Mouse (Mus musculus) neural tube, embryonic 13.5 days (tissue): ENCODE measurements around the gene 1700047I17Rik2. TPM values are rescaled to one million over a fixed set of nuclear protein-coding genes. Genes with fewer than 3 reads are reported as not detected.
"Not testable (repeated sequence)": the region's sequence is repeated elsewhere in the genome, so short reads cannot be mapped to it uniquely, and the experiment has no call there.

Experiments
- ATAC-seq: fragments of 200-750 bp; cut with Nextera tagmentation; 2 replicates; pipeline ENCODE4 v1.8.0; 2017; ENCODE audit warnings: low read depth, mild to moderate bottlenecking, moderate TSS enrichment, moderate library complexity
- H3K27ac ChIP-seq: fragments of 300-500 bp; sonication (generic); replicated peaks from 2 replicates; pipeline ENCODE4 v1.5.1; 2015; ENCODE audit warnings: moderate library complexity, mild to moderate bottlenecking, inconsistent platforms
- H3K27me3 ChIP-seq: fragments of 300-500 bp; sonication (generic); 2 replicates; pipeline ENCODE4 v1.6.1; 2015; ENCODE audit warnings: mild to moderate bottlenecking, inconsistent platforms
- H3K36me3 ChIP-seq: fragments of 300-500 bp; sonication (generic); 2 replicates; pipeline ENCODE4 v1.6.1; 2015; ENCODE audit warnings: mild to moderate bottlenecking, inconsistent platforms
- H3K4me1 ChIP-seq: fragments of 300-500 bp; sonication (generic); replicated peaks from 2 replicates; pipeline ENCODE4 v1.6.1; 2015; ENCODE audit warnings: inconsistent platforms
- H3K4me2 ChIP-seq: fragments of 300-500 bp; sonication (generic); 2 replicates; pipeline ENCODE4 v1.6.1; 2015; ENCODE audit warnings: inconsistent platforms, mild to moderate bottlenecking, moderate library complexity
- H3K4me3 ChIP-seq: fragments of 300-500 bp; sonication (generic); 2 replicates; pipeline ENCODE4 v1.5.1; 2015; ENCODE audit warnings: mild to moderate bottlenecking, inconsistent platforms
- H3K9ac ChIP-seq: fragments of 300-500 bp; sonication (generic); 2 replicates; pipeline ENCODE4 v1.6.1; 2015; ENCODE audit warnings: moderate library complexity, mild to moderate bottlenecking, inconsistent platforms
- H3K9me3 ChIP-seq: fragments of 300-500 bp; sonication (generic); 2 replicates; pipeline ENCODE4 v1.6.1; 2016; ENCODE audit warnings: inconsistent platforms
- WGBS: fragments of 180-500 bp; shearing (Covaris S2); methylation state at CpG from one replicate; pipeline ENCODE4 v1.1.7; 2015; 5-methylcytosine and 5-hydroxymethylcytosine counted together
- polyA plus RNA-seq: library from polyadenylated mRNA; unstranded; fragments of >200 nt; fragmentation: Nextera tagmentation; extraction: Ambion mirVana; gene quantifications from 2 replicates; pipeline ENCODE4 v1.2.1, GENCODE M21; 2015

The 1700047I17Rik2 gene
- polyA plus RNA-seq, result not detected in 2 replicates

DNA sequence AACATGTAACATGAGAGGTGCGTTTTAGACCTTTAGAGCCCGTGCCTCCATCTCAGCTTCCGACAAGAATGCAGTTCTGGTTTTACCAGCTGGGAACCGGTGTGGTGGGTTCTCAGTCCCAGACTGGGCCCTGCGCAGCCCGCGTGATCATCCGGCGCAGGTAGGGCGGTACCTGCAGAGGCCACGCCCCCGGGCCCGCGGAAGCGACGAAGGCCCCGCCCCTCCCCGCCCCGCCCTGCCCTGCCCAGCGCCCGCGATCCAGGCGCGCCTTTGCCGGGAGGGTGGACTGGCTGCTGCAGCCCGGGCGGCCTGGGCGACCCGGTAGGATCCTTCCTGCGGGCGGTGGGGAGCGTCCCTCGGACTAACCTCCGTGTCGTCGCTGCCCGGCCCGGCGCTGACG is at the start of gene 1700047I17Rik2:
TSS of gene 1700047I17Rik2 (plus strand) at position 287 of the 400 bp plus-strand sequence.
- WGBS, result no CpG with 5 or more reads among the region's 40 CpGs
- not testable (repeated sequence) for H3K27me3 ChIP-seq, H3K27ac ChIP-seq, H3K4me2 ChIP-seq, H3K9me3 ChIP-seq, H3K36me3 ChIP-seq, H3K4me1 ChIP-seq, H3K9ac ChIP-seq, H3K4me3 ChIP-seq
- peak; percentile 98 for ATAC-seq

DNA sequence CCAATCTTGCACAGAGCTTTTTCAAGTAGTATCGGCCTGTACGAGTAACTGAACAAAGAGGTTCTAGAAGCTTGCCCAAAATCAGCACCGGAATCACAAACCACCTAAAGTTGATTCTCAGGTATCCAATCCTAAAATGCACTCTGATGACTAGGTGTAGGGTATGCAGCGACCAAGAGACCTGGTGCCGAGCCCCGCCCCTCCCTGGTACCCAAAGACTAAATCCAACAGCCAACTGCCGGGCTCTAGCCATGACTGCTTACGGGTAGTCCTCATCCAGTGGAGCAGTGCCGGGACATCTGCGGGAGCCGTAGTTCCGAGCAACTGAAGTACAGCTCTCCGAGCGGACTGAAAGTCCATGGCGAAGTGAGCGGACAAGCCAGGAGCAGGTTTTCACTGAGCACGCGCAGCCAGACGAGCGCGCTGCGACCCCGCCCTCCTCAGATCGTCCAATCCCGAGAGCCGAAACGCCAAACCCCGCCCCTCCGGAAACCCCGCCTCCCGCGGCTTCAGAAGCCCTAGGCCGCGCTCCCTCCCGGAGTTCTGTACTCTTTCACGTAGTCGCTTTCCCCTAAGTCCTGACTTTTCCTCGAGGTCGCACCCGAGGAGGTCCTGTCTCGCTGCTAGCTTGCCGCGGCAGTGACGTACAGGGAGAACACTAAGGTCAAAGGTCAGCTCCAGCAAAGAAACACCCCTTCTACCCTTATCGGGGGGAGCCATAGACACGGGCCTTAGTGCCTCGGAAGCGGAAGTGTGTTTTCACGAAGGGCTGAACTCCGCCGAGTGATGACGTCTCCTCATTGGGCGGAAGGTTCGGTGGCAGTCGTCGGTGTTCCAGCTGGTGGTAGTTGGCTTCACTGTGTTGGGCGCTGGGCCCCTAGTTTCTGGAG is 44.6 kb upstream of the 1700047I17Rik2 start, which contains the start of gene Srp54b:
TSS of gene Srp54b (plus strand) at position 546 of the 890 bp plus-strand sequence.
- H3K27me3 ChIP-seq, H3K36me3 ChIP-seq, H3K9ac ChIP-seq, H3K4me1 ChIP-seq, H3K27ac ChIP-seq, H3K9me3 ChIP-seq: not testable (repeated sequence)
- no CpG with 5 or more reads among the region's 57 CpGs for WGBS
- Histone ChIP-seq H3K4me3 (peak within 1 kb of the TSS; percentile 30), H3K4me2 (0 out of 2 replicates have a peak within 1 kb of the TSS, but pooled peaks have one; percentile 29)
- peak; percentile 99 for ATAC-seq

DNA sequence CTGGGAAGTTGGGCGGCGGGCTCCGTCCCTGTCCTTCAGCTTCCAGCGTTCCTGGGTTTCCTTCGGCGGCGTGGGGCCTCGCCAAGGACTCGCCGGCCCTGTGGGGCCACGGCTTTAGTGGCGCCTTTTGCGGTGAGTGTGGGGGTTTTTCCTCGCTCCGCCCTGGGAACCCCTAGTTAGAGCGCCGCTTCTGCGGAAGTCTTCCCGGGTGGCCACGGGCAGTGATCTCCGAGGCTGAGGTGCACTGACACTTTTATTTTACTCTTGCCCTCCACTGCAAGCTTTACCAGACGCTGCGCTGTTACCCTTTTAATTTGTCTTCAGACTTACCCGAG is 44.0 kb upstream of the 1700047I17Rik2 start:
- not testable (repeated sequence) for H3K36me3 ChIP-seq, H3K9ac ChIP-seq, H3K27ac ChIP-seq, H3K9me3 ChIP-seq, H3K27me3 ChIP-seq, ATAC-seq, H3K4me1 ChIP-seq
- peak overlapping the region; percentile 30 for H3K4me3 ChIP-seq
- H3K4me2 ChIP-seq, result 0 out of 2 replicates have a peak overlapping the region, but pooled peaks have one; percentile 29
- 0% methylated on average over 12 of the region's 24 CpGs for WGBS

DNA sequence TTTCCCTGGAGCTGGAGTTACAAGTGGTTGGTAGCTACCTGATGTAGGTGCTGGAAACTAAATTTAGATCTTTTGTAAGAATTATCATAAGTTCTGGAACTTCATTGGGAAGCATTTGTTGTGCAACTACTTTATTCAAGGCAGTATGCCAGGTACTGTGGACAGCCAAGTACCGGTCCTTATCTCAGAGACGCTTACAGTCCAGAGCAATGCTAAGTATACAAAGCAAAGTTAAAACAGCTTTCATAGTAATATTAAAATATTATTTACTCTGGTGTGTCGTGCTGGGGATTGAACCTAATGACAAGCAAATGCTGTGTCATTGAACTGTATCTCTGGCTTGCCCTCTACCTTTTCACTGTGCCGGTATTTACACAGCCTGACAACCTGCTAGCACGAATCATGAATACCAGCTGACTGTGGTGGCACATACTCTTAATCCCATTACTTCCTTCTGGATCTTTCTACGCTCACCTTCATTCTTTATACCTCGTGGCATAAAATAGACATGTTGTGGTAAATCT is 32.3 kb upstream of the 1700047I17Rik2 start:
- not testable (repeated sequence) for H3K4me1 ChIP-seq, H3K36me3 ChIP-seq, H3K27ac ChIP-seq, H3K4me3 ChIP-seq, H3K27me3 ChIP-seq, ATAC-seq, H3K4me2 ChIP-seq, H3K9ac ChIP-seq, H3K9me3 ChIP-seq
- no CpG with 5 or more reads among the region's 7 CpGs for WGBS

DNA sequence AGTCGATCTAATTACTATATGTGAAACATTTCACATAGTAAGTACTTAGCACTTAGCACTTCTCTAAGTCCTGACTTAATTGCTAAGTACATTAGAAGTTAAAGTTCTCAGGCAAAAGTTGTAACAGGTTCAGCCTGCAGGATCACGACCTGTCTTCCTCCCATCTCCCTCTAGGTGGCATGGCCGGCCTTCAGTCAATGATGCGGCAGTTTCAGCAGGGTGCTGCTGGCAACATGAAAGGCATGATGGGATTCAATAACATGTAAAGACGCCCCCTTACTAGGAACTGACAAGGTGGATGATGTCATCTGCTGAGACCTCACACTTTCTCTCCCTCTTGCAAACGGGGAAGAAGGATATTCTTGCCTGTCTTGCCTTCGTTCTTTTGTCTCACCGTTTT is 11.7 kb upstream of the 1700047I17Rik2 start:
- no CpG with 5 or more reads among the region's 8 CpGs for WGBS
- not testable (repeated sequence) for ATAC-seq

DNA sequence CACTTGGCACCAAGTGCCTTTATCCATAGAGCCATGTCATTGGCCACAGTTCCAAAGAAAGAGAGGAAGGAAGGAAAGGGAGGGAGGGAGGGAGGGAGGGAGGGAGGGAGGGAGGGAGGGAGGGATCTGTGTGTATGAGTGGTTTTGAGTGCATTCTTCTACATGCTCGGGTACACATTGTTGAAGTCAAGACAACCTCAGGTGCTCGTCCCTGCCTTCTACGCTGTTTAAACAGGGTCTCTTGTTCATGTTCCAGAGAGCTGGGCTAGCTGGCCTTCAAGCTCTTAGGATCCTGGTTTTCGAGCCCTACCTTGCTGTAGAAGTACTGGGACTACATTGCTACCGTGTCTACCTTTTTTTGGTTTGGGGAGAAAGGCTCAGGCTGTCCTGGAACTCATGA is 10.3 kb upstream of the 1700047I17Rik2 start:
- H3K36me3 ChIP-seq, H3K4me2 ChIP-seq, H3K9ac ChIP-seq, H3K4me1 ChIP-seq, H3K4me3 ChIP-seq, ATAC-seq, H3K27ac ChIP-seq, H3K9me3 ChIP-seq, H3K27me3 ChIP-seq: not testable (repeated sequence)
- no CpG with 5 or more reads among the region's 5 CpGs for WGBS

More for the DNA sequence above, 11.7 kb upstream of the 1700047I17Rik2 start:
- not testable (repeated sequence) for H3K4me1 ChIP-seq, H3K9me3 ChIP-seq, H3K27me3 ChIP-seq, H3K27ac ChIP-seq, H3K36me3 ChIP-seq, H3K9ac ChIP-seq, H3K4me3 ChIP-seq, H3K4me2 ChIP-seq

DNA sequence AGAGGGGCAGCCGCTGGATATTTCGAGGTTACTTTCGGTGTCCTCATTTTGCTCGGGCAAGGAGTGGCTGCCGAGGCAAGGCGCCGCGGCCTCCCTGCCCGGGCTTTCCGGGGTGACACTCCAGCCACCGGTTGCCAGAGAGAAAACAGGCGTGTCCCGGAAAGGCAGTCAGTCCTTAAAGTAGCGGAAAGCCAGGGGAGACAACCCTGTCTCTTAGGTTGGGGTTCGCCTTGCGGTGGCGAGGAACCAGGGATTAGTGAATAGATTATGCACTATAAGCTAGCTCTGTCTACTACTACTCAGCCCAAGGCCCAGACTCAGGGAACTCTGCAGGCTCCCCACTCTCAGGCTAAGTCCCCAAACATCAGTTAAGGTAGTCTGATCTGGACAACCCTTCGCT is 407 bp downstream of the 1700047I17Rik2 start:
- ATAC-seq, result peak; percentile 68
- H3K4me2 ChIP-seq, H3K9me3 ChIP-seq, H3K4me3 ChIP-seq, H3K27me3 ChIP-seq, H3K27ac ChIP-seq, H3K9ac ChIP-seq, H3K4me1 ChIP-seq, H3K36me3 ChIP-seq: not testable (repeated sequence)
- WGBS, result no CpG with 5 or more reads among the region's 18 CpGs

DNA sequence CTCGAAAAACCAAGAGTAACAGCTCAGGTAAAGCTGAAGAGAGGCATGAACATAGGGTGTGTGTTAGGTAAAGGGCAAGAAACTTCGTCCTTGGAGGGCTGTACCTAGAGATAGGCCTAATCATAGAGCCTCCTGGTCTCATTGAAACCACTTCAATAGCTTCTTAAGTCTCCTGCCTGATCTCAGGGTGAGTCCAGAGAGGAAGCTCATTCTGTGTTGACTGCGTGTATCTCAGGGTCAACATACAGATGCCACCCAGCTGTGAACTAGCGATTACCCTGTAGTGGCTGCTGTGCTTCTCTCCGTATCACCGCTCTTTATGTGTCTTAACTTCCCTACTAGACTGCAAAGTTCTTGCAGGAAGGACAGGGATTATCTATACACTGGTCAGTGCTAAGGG is 13.6 kb downstream of the 1700047I17Rik2 start:
- H3K4me1 ChIP-seq, H3K4me3 ChIP-seq, H3K36me3 ChIP-seq, H3K9ac ChIP-seq, H3K4me2 ChIP-seq, H3K27ac ChIP-seq, ATAC-seq, H3K27me3 ChIP-seq, H3K9me3 ChIP-seq: not testable (repeated sequence)
- WGBS, result no CpG with 5 or more reads among the region's 6 CpGs

DNA sequence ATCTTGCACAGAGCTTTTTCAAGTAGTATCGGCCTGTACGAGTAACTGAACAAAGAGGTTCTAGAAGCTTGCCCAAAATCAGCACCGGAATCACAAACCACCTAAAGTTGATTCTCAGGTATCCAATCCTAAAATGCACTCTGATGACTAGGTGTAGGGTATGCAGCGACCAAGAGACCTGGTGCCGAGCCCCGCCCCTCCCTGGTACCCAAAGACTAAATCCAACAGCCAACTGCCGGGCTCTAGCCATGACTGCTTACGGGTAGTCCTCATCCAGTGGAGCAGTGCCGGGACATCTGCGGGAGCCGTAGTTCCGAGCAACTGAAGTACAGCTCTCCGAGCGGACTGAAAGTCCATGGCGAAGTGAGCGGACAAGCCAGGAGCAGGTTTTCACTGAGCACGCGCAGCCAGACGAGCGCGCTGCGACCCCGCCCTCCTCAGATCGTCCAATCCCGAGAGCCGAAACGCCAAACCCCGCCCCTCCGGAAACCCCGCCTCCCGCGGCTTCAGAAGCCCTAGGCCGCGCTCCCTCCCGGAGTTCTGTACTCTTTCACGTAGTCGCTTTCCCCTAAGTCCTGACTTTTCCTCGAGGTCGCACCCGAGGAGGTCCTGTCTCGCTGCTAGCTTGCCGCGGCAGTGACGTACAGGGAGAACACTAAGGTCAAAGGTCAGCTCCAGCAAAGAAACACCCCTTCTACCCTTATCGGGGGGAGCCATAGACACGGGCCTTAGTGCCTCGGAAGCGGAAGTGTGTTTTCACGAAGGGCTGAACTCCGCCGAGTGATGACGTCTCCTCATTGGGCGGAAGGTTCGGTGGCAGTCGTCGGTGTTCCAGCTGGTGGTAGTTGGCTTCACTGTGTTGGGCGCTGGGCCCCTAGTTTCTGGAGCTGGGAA is 30.5 kb downstream of the 1700047I17Rik2 start, which contains the start of gene Srp54c:
TSS of gene Srp54c (plus strand) at position 543 of the 894 bp plus-strand sequence.
- peak; percentile 99 for ATAC-seq
- Histone ChIP-seq H3K4me2 (peak within 1 kb of the TSS; percentile 34; the same call in 1 of the 2 replicates), H3K9ac (0 out of 2 replicates have a peak within 1 kb of the TSS, but pooled peaks have one; percentile 54), H3K4me3 (peak within 1 kb of the TSS; percentile 38)
- H3K4me1 ChIP-seq, H3K27me3 ChIP-seq, H3K27ac ChIP-seq, H3K36me3 ChIP-seq, H3K9me3 ChIP-seq: not testable (repeated sequence)
- no CpG with 5 or more reads among the region's 57 CpGs for WGBS

DNA sequence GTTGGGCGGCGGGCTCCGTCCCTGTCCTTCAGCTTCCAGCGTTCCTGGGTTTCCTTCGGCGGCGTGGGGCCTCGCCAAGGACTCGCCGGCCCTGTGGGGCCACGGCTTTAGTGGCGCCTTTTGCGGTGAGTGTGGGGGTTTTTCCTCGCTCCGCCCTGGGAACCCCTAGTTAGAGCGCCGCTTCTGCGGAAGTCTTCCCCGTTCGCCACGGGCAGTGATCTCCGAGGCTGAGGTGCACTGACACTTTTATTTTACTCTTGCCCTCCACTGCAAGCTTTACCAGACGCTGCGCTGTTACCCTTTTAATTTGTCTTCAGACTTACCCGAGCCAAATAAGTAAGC is 31.1 kb downstream of the 1700047I17Rik2 start:
- H3K27ac ChIP-seq, H3K9me3 ChIP-seq, H3K4me1 ChIP-seq, H3K27me3 ChIP-seq, H3K36me3 ChIP-seq: not testable (repeated sequence)
- Histone ChIP-seq H3K9ac (0 out of 2 replicates have a peak overlapping the region, but pooled peaks have one; percentile 54), H3K4me2 (peak overlapping the region; percentile 34; the same call in 1 of the 2 replicates), H3K4me3 (peak overlapping the region; percentile 38)
- WGBS, result under 1% methylated on average over 13 of the region's 25 CpGs
- ATAC-seq, result peak; percentile 46; the same call in 1 of the 2 replicates

DNA sequence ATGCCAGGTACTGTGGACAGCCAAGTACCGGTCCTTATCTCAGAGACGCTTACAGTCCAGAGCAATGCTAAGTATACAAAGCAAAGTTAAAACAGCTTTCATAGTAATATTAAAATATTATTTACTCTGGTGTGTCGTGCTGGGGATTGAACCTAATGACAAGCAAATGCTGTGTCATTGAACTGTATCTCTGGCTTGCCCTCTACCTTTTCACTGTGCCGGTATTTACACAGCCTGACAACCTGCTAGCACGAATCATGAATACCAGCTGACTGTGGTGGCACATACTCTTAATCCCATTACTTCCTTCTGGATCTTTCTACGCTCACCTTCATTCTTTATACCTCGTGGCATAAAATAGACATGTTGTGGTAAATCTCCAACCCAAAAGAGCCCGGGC is 42.9 kb downstream of the 1700047I17Rik2 start:
- H3K4me1 ChIP-seq, H3K36me3 ChIP-seq, H3K4me2 ChIP-seq, H3K27ac ChIP-seq, H3K9me3 ChIP-seq, H3K9ac ChIP-seq, H3K4me3 ChIP-seq, H3K27me3 ChIP-seq, ATAC-seq: not testable (repeated sequence)
- no CpG with 5 or more reads among the region's 8 CpGs for WGBS

DNA sequence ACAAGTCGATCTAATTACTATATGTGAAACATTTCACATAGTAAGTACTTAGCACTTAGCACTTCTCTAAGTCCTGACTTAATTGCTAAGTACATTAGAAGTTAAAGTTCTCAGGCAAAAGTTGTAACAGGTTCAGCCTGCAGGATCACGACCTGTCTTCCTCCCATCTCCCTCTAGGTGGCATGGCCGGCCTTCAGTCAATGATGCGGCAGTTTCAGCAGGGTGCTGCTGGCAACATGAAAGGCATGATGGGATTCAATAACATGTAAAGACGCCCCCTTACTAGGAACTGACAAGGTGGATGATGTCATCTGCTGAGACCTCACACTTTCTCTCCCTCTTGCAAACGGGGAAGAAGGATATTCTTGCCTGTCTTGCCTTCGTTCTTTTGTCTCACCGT is 62.6 kb downstream of the 1700047I17Rik2 start:
- WGBS, result no CpG with 5 or more reads among the region's 8 CpGs
- not testable (repeated sequence) for ATAC-seq, H3K27me3 ChIP-seq, H3K9me3 ChIP-seq, H3K4me2 ChIP-seq, H3K9ac ChIP-seq, H3K27ac ChIP-seq, H3K4me1 ChIP-seq, H3K4me3 ChIP-seq
- peaks cover 25% of the 10 kb centered on the region for H3K36me3 ChIP-seq
